Mouse (Mus musculus) cerebellum, adult (tissue): ENCODE results near the gene Polr2h.
"Not testable (repeated sequence)": the region's sequence is repeated elsewhere in the genome, so short reads cannot be mapped to it uniquely, and the experiment has no call there.

ENCODE experiments used
- ATAC-seq: cut with Nextera tagmentation; 2 replicates; pipeline ENCODE4 v1.9.2; 2017; ENCODE audit warnings: mild to moderate bottlenecking, moderate library complexity, mixed read lengths; ENCODE audit not compliant: insufficient number of reproducible peaks, low FRiP score, low TSS enrichment

Gene Polr2h

GRCm38 (mm10) chr16:20717181-20717977, at the start of gene Polr2h, which contains the start of gene Clcn2:
Gene Polr2h (plus strand): TSS chr16:20717665.
Gene Clcn2 (minus strand): TSS chr16:20717746.
- peak; percentile 81 for ATAC-seq

DNA sequence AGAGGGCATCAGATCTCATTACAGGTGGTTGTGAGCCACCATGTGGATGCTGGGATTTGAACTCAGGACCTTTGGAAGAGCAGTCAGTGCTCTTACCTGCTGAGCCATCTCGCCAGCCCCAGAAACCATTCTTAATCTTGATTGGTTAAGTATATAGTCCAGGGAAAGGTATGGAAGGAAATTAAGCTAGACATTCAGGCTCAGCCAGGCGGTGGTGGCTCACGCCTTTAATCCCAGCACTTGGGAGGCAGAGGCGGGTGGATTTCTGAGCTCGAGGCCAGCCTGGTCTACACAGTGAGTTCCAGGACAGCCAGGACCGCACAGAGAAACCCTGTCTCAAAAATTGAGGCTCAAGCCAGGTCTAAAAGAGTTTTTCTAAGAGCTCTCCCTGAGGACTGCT, 49.5 kb upstream of the Polr2h start, which contains the start of gene Eif4g1:
Gene Eif4g1 (plus strand): TSS at position 301 of the 400 bp plus-strand sequence.
- not testable (repeated sequence) for ATAC-seq

DNA sequence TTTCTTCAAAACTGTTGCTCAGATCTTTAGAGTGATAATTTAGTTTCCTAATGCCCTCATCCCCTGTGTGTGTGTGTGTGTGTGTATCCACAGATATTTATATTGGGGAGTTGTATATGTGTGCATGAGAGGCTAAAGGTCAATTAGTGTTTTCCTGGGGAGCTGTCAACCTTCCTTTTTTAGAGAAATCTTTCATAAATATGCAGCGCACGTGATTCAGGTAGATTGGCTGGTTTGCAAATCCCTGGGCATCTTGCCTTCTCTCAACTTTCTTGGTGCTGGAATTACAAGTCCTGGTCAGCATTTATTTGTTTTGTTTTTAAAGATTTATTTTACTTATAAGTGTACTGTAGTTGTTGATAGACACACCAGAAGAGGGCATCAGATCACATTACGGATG, 47.2 kb upstream of the Polr2h start:
- no peak for ATAC-seq

DNA sequence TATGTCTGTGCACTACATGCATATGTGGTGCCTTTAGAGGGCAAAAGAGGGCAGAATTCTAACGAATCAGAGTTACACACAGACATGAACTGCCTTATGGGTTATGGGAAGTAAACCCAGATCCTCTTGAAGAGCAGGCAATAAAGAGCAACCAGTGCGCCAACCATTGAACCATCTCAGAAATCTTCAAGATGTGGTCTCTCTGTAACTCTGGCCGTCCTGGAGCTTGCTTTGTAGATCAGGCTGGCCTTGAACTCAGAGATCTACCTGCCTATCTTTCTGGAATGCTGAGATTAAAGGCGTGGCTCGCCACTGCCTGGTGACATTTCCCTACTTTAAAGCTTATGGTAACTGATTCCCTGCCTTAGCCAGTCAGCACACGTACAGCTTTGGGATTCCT, 45.6 kb upstream of the Polr2h start:
- ATAC-seq: no peak

- ATAC-seq: peak; percentile 94
Observed at GRCm38 (mm10) chr16:20672500-20672902, 45.0 kb upstream of the Polr2h start.

DNA sequence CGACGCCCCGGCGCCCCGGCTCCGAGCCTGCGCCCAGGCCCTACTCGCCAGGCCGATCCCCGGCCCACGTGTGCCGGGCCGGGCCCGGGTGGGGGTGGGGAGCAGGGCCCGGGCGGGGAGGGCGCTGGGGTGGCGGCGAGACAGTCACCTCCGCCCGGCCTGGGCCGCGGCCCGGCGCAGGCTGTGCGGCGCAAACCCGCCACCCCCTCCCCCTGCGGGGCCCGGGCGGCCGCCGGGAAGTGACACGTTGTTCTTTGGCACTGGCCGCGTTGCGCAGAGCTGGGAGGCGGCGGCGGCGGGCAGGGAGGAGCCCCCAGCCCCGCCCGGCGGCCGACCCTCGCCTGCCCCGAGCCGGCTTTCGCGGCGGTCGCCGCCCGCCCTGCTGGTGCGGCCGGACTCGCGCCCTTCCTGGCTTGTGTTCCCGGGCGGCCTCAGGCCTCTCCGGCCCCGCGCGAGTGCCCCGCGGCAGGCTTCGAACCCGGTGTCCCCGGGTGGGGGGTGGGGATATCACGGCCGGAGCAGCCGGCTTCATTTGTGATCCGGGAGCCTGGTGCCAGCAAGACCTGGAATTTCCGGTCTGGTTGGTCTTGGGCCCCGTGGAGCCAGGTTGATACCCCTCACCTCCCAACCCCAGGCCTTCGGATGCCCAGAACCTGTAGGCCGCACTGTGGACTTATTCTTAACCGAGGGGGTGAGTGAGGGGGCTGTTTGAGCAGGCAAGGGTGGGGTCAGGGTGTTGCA, 44.3 kb upstream of the Polr2h start:
- 0 out of 2 replicates have a peak, but pooled peaks have one; percentile 5 for ATAC-seq

GRCm38 (mm10) chr16:20673706-20674303, 43.7 kb upstream of the Polr2h start:
- ATAC-seq: no peak

- no peak for ATAC-seq
Observed at GRCm38 (mm10) chr16:20675213-20675612, 42.3 kb upstream of the Polr2h start.

GRCm38 (mm10) chr16:20676702-20677101, 40.8 kb upstream of the Polr2h start:
- no peak for ATAC-seq

GRCm38 (mm10) chr16:20677380-20677779, 40.1 kb upstream of the Polr2h start:
- no peak for ATAC-seq

DNA sequence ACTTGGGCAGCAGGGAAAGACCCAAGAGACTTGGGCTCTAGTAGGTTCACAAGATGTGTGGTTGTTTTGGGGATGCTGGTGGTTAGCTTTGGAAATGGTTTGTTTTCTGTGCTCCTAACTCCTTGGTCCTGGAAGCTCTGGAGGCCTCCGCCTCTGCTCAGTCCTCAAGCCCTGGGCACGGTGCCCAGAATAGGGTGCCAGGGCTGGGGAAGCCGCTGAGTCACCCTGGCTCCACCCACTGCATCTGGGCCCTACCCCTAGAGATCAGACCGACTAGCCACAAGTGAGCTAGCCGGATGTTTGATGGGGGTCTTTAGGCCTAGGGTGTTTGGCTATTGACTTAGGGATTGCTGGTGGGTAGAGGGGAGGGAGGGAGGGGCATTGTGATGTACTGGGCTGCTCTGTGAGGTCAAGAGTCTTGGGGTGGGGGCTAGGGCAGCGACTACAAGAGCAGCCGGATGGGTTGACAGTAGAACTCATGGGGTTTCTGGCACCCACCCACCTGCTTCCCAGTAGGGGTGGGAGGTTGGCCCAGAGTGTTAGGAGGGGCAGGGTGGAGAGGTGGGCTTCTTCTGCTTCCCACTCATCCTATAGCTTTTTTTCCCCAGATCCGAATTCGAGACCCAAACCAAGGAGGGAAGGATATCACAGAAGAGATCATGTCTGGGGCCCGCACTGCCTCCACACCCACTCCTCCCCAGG, 39.3 kb upstream of the Polr2h start:
- ATAC-seq: 0 out of 2 replicates have a peak, but pooled peaks have one; percentile 45

GRCm38 (mm10) chr16:20690774-20691173, 26.7 kb upstream of the Polr2h start:
- no peak for ATAC-seq

GRCm38 (mm10) chr16:20691617-20692016, 25.8 kb upstream of the Polr2h start:
- no peak for ATAC-seq

- ATAC-seq: no peak
Observed at GRCm38 (mm10) chr16:20692241-20692965, 25.1 kb upstream of the Polr2h start.

GRCm38 (mm10) chr16:20693111-20693701, 24.3 kb upstream of the Polr2h start, which contains the start of gene Fam131a:
Gene Fam131a (plus strand): TSS chr16:20693241.
- ATAC-seq: peak; percentile 85

GRCm38 (mm10) chr16:20694781-20695180, 22.7 kb upstream of the Polr2h start:
- 0 out of 2 replicates have a peak, but pooled peaks have one; percentile 21 for ATAC-seq

GRCm38 (mm10) chr16:20695622-20696323, 21.7 kb upstream of the Polr2h start:
- peak; percentile 53 for ATAC-seq

- no peak for ATAC-seq
Observed at GRCm38 (mm10) chr16:20699266-20699665, 18.2 kb upstream of the Polr2h start.
